Mouse (Mus musculus) kidney, adult 11 months (tissue): ENCODE measurements around the gene Frem2.
A peak's percentile ranks its signal among the peaks of the same experiment; 100 is the strongest.

Experiments used
- DNase-seq: peaks from one replicate; pipeline ENCODE4 v3.0.0; 2022

Frem2 gene

DNA sequence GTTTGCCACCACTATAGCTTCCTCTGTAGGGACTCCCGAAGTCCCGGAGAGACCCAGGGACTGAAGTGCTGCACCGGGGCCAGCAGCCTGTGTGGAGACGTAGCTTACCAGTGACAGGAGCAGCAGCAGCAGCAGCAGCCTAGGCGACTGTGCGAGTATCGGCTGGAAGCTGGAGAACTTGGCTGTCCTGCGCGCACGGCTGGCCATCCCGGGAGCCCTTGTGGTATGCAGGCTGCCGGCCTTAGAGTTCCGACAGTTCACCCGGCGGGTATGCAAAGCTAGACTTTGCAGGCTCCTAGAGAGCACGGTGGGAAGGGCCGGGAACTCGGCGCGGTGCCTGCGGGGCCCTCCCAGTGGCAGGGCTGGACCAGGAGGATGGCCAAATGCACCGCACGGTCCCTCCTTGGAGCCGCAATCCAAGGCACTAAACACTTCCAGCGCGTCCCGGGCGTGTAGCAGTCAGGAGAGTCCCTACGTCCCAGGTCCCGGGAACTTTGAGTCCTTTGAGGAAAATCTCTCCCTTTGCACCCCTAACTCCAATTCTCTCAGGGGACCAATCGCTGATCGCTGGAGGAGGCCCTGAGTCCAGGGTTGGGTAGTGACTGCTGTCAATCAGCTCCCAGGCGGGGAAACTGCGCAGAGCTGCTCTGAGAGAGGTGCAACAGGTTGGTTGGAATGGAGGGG is at the start of gene Frem2:
Gene Frem2, minus strand, starts transcription at position 478 of the 684 bp plus-strand sequence.
- DNase-seq: peak; percentile 84

DNA sequence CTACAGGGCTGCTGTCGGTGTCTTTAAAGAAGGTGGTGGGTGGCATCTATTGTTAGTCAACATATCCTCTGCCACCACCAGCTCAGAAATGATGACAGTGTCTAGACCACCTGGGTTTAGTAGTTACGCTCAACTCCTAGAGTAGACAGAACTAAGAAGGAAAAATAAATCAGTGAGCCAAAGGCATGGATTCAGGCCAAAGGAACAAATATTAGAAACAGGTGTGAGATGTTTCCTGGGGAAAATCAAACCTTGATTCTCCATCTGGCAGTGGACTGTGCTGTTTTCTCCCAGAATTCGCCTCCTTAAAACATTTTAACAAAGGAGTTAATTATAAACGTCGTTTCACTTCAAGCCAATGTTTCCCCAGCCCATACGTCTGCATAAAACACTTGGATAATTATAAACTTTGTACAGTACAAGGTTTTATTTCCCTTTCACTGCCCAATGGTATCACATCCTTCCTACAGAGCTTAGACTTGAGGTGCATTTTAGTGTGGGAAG is 48.9 kb upstream of the Frem2 start:
- no peak for DNase-seq

DNA sequence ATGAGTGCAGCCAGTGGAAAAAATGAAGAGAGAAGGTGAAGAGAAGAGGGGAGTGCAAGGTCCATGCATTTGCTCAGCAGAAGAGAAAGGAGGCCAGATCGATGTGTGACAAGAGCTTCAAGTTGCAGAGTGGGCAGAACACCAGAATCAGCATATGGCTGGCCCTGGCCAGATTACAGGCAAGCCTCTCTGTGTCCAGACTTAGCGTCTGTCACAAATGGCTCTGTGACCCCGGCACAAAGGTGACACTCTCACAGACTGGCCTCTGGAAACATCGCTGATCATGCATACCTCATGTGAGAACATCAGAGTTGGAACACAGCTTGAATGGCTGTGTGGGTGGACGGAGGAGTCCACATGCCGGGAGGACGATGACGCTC is 46.0 kb upstream of the Frem2 start:
- peak; percentile 20 for DNase-seq

DNA sequence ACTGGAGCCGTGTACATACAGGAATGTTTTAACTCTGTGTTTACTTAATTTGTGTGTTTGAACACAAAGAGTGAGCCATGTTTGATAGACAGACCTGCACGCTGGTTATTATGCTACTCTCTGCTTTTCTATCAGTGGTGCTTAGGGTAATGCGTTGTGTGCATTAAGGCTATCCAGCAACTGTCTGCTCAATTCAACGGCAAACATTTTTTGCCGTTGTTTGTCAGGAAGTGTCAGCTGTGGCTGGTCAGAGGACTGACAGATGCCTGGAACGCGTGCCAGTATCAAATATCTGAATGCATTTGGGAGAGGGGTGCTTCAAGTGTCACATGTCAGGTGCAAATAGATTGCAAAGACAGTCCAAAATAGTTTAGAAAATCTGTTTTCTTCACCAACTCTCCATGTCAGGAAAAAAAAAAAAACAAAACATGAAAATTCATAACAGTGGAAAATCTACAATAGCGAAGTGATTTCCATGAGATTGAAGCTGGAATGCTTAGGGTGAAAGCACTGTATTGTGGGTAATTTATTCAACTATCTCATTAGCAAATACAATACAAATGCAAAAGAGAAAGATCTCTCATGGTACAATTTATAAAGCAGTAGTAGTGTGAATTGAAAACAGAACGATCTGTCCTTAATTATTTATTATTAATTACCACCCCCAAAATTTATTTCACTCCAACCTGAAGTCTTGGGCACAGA is 45.4 kb upstream of the Frem2 start:
- DNase-seq: no peak

DNA sequence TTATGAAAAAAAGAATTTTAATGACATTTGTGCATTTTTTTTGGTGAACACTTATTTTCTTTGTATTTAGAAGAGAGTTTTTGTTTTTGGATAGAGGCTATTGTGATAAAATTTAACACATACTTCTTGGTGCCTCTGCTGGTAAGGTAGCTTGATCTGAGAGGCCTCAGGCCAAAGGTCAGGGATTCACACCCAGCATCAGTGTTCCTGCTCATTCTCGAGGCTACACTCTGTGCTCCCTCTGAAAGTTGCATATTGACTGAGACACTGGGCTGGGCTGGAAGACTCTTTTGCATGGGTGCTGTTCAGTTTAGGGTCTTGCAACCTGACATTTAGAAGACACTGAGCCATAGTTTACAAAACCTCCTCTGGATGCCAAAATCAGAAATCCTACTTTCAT is 44.8 kb upstream of the Frem2 start:
- DNase-seq: no peak

DNA sequence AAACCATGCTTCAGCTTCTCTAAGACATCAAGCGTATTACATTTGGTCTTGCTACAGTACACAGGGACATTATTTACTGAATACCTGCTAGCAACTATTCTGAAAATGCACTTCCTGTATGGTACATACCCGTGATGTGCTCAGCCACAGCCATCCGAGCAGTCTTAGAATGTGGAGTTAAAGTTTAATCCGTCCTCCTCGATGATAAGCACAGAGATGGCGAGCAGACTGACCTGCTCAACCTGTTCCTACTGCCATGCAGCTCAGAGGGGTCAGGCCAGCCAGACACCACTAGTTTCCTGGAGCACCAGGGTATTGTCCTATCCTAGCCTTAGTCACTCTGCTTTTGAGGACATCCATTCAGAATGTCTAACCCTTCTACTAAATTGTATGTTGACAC is 30.6 kb upstream of the Frem2 start:
- peak; percentile 52 for DNase-seq

DNA sequence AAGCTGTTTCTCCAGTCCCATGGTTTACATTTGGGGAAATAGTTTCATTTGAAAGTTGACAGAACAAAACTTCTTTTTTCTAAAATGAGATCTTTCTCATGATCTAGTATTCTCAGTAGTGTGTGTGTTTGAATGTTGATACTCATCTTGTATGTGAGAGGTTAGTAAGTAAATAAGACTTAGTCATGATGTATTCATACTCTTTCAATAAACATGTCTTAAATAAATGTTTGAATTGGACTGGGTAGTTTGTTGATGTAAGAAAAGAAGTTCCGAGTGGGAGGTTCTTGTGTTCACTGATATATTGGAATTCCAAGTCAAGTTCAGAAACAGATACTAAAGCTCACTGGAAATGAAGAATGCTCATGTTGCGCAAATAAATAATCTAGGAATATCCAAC is 25.1 kb upstream of the Frem2 start:
- no peak for DNase-seq

DNA sequence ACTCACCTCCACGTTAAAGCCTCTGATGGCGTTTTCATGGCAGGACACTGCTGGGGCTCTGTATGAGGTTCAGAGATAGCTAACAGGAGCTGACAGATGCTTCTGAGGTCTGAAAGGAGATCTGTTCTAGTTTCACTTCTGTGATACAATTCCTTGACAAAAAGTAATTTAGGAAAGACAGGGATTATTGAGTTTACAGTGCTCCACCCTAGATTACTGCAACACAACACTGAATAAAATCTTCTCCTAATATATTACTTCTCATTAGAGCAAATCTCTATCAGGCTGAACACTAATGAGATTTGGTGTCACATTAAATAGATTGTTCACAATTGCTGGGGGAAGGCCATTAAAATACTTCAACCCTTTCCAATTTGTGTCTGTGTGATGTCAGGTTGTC is 23.7 kb upstream of the Frem2 start:
- DNase-seq: no peak

DNA sequence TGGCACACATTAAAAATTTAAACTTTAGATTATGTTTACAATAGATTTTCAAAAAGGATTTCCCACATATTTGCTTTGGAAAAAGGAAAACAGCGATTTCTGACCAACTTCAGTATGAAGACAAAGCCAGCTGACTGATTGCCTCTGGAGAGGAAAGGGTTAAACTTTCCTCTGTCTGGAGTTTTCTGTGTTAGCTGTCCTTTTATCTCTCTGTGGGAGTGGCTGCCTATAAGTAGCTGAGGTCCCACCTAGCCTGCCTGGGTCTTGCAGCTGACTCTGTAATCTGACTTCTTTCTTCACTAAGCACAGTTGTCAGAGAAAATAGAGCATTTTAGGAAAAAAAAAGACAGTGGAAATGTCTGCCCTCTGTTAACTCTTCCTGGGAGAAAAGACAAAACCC is 17.1 kb upstream of the Frem2 start:
- no peak for DNase-seq

DNA sequence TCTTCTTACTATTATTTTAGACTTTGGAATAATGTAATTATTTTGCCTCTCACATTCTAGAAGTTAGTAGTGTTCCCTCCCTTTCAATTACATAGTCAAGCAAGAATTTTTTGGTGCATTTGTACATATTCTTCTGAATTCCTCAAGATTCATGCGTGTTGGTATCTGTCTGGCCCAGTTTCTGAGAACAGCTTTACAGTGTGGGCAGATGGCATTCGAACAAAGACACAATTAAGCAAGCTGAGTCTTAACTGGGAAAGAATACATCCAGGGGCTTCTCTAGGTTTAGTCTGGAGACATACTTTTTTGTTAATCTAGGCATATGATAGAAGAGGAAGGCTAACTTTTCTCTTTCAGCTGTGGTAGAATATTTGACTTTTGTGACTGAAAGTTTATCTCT is 12.6 kb upstream of the Frem2 start:
- no peak for DNase-seq

DNA sequence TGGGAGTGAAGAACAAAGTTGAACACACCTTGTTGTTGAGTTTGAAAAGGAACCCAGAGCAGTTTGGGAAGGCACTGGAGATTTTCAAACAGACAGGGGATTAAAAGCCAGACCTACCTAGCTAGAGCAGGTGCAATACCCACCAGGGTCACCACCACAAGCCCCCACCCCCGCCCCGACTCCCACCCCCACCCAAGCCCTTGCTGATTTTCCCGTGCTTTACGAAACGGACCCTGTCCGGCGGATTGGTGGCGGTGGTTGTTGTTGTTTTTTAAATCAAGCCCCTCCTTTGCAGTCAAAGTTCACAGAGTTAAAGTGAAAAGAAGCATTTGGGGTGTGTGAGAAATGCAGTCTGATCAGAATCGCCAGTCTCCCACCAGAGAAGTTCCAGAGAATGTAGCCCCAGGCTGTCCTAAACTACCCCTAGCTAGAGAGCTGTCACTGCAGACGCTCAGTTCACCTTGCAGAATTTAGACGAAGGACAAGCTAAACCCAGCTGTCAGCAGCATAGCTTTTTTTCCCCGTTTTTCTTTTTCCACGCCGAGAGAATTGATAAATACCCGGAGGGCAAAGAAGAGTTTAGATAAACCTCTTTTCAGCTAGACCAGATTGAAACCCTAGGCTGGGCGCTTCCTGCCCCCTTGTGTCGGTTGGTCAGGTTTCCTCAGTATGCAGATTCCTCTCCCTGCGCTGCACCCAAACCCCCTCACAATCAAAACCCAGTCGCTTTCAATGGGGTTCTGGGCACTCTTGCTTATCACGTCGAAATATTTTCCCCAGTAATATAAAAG is 784 bp upstream of the Frem2 start:
- DNase-seq: no peak

DNA sequence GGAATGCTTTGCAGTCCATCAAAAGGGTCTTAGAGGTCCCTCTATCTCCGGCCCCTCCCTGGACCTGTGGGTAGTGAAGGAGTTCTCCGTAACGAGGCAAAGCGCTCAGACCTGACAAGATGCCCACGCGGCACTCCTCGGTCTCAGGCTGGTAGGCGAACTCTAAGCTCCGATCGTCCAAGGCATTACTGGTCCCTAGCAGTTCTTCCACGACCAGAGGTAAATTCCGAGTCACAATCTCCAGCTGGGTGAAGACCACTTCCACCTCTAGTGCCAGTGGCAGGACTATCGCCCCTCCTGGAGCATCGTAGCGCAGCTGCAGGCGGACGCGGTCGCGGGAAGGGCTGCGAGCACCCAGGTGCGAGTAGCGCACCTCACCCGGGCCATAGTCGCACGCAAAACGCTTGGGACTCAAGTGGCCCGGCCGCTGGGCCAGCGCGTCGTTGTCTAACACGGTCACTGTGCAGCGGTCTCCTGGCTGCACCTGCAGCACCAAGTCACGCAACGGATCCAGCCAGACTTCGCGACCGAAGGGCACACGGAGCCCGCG is 752 bp downstream of the Frem2 start:
- DNase-seq: no peak

DNA sequence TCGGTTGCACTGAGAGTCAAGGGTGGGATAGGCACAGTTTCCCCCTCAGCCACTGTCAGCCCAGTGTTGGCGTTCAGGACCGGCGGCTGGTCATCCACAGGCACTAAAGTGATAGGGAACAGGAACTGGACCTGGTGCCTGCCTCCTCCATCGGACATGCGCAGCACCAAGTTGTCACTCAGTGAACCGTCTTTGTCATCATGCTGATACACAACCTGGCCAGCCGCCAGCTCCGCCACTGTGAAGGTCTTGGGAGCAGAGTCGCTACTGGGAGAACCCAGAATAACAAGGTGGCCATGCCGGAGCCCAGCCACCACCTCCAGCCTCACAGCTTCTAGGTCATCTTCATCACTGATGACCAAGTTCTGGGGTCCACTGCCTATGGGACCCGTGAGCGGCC is 1.8 kb downstream of the Frem2 start:
- no peak for DNase-seq

DNA sequence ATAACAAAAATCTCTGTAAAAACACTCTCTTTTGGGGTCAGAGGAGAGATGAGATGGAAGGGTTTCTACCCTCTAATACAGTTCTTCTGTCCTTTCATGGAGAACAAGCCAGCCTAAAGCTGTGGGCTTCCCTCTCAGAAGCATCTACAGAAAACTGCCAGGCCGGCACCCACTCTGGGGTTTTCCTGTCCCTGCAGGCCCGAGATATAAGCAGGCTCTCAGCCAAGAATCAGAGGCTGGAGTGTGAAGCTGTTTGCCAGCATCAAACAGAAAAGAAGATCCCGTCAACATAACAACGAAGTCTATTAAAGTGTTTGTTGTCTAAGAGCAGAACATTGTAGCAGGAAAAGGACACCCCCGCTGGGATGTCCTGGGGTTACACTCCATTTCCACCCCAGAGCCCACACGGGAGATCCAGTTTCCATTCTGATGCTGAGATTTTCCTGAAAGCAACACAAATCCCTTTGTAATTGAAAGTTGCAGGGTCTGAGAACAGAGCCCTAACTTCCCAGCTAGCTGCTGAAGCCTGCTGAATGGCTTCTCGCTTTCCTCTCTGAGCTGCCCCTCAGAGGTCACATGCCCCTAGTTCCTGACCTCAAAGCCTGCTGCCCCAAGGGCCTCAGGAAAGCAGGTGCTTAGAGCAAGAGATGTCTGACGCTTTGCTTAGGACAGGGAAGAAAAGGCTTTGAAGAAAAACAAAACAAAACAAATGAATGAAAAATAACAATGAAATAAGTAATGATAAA is 7.0 kb downstream of the Frem2 start:
- DNase-seq: no peak

DNA sequence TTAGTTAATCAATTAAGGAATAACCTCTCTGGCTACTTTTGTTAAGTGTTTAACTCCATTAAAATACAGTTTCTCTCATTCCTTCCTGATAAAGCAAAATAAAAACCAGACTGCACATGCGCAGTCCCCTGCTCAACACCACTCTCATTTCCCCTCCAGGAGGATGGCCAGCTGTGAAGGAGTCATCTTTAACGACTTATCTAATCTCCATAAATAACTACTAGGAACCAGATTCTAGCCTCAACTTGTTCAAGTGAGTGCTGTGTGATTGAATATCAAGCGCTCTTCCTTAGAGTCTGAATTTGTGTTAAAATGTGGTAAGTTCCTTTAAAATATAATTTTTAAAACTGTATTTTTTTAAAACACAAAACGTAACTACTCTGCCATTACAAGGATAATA is 7.7 kb downstream of the Frem2 start:
- DNase-seq: no peak

DNA sequence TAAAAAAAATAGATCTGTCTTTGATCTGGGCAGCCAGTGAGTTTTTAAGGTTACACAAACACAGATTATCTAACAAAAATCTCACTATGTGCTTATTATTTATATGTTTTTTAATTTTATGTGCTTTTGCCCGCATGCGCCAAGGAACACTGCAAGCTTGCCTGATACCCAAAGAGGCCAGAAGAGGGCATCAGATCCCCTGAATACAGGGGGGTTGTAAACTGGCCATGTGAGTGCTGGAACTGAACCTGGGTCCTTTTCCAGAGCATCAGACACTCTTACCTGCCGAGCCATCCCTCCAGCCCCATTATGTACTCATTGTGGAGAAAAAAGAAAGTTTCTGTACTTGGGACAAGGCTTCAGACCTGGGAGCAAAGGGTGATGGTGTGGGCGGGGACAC is 8.3 kb downstream of the Frem2 start:
- no peak for DNase-seq

DNA sequence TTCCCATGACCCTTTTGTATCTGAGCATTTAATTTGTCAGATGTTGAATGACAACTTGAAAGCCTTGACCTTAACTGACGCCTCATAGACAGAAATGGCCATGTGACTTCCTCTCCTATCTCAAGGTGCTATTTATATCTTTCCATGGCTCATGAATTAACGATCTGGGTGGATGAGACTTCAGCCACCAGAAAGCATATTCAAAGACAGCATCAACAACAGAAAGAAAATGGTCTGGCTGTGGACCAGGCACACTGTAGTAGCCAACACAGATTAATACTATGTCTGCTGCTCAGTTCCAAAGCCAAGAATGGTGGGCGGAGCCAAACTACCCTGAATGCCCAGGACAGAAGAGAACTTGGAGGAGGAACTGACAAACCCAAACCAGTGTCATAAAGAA is 21.2 kb downstream of the Frem2 start:
- no peak for DNase-seq

DNA sequence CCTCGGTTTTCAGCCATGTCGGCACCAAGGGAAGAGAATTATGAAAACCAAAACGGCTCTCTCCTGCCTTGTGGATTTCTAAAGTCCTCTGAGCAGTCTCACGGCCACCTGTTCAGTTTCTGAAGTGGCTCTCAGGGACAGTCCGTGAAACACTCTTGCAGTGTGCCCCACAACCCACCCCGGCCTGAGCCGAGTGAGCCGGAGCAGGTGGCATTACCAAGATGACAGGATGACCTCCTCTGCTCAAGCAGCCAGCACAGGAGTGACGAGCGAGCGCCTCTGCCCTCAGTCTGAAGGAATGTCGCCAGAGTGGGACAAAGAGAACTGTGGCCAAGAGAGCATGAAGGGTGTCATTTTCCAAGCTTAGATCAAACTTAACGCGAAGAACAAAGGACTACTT is 26.0 kb downstream of the Frem2 start:
- DNase-seq: no peak

DNA sequence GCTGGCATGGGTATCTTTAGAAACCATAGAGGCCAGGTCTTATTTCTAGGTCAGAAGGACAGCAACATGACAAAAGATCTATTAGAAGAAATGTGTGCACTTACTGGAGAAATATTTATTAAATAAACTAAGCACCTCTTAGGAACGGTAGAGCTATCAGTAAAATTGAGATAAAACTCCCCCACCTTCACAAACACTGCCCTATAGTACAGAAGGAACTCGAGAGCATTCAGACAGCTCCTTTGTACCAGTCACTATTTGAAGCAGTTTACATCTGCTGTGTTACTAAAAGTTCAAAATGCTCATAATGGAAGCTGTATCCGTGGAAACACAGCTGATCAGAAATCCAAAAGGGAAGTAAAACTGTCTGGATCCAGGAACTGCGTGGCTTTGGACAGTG is 26.5 kb downstream of the Frem2 start:
- DNase-seq: no peak

DNA sequence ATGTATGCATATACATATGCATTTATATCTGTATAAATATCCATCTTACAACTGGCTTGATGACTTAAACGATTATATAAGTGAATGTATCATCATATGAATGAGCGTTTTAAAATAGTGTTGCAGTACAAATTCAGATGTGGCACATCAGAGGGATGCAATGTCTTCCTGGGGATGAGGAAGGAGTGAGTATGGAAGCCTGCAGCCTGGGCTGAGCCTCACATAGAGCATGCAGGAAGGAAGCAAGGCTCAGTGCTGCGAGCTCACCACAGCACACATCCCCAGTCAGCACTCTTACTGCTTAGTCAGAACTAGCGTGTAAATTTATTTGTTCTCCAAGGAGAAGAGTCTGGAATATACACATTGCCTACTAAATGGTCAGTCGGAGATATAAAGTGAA is 27.2 kb downstream of the Frem2 start:
- DNase-seq: no peak

DNA sequence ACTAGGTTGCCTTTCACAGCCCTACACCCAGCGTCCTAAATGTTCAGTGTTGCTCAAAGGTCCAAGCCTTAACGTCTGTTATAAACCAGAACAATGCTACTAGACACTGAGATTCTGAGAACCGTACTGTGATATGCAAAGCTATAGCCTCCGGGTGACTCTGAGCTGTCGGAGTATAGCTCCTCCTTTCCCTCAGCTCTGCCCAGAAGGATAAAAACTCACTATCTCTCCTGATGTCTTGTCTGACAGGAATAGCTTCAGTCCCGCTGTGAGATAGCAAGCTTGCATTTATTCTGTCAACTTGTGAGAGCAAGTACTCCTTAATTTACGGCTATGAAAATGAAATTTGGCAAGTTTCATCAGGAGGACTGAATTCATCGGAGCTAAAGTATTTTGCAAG is 33.9 kb downstream of the Frem2 start:
- no peak for DNase-seq

DNA sequence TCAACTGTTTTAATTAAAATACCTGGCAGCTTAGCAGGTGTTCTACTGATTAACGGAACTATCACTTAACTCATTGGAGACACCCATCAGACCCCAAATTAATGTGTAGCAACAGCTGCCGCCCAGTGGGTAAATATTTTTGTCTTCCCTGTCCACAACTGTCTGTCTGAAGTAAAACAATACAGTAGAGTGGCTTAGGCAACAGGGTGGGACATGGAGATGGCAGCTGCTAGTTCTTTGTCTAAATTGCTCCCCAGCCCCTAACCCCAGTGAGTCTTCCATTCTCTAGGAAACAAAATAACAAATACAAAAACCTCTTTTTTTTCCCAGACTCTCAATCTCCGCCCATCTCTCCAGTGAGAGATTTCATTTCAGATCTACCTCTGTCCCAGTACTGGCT is 36.2 kb downstream of the Frem2 start:
- DNase-seq: no peak

DNA sequence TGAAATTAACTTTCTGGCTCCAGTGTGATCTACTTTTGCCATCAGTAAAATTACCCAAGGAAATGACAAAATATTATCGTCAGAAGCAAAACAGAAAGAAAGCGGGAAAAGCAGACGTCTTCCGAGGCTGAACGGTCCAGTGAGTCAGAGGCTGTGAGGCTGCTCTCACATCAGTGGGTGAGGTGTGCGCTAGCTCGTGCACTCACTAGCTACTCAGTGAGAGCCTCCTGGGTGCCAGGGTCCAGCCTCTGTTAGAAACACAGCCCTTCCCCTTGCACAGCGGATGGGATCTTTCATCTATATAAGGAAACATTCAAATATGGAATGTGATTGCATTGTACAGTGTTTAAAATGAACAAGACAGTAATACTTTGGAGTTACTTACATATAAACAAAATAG is 36.8 kb downstream of the Frem2 start:
- no peak for DNase-seq
